Mouse (Mus musculus) liver, embryonic 12.5 days (tissue): Measurements from ENCODE around the gene Cldn24. TPM values are rescaled to one million over a fixed set of nuclear protein-coding genes. Genes with fewer than 3 reads are reported as not detected.

ENCODE experiments used
- polyA plus RNA-seq: library from polyadenylated mRNA; unstranded; fragments of >200 nt; fragmentation: Nextera tagmentation; extraction: Ambion mirVana; gene quantifications from 2 replicates; pipeline ENCODE4 v1.2.1, GENCODE M21; 2016

Cldn24 gene
- polyA plus RNA-seq, 1 experiment from 2014 or later, result not detected

Other genes starting within 250 kb of the Cldn24 start
- gene Ing2, start 146.6 kb upstream of the Cldn24 start, polyA plus RNA-seq, result 14.9 and 15.1 TPM in 2 replicates
- 17.1 and 18.4 TPM in 2 replicates for gene Cdkn2aip, start 108.2 kb upstream of the Cldn24 start, polyA plus RNA-seq
- not detected in 2 replicates for gene Cldn22, start 2.3 kb downstream of the Cldn24 start, polyA plus RNA-seq
- 4.7 and 5.0 TPM in 2 replicates for gene Wwc2, start 168.8 kb downstream of the Cldn24 start, polyA plus RNA-seq